Mouse (Mus musculus) cerebral cortex, adult 2 months (tissue): ENCODE measurements around the gene Rgs11.

Experiments used
- WGBS: fragments of 180-500 bp; shearing (Covaris S2); methylation state at CpG from one replicate; pipeline ENCODE4 v1.1.7; 2018; 5-methylcytosine and 5-hydroxymethylcytosine counted together

Gene Rgs11

GRCm38 (mm10) chr17:26202737-26203136, at the start of gene Rgs11:
Gene Rgs11, plus strand, starts transcription at chr17:26202951.
- WGBS = 2% methylated on average over 22 of the region's 22 CpGs

DNA sequence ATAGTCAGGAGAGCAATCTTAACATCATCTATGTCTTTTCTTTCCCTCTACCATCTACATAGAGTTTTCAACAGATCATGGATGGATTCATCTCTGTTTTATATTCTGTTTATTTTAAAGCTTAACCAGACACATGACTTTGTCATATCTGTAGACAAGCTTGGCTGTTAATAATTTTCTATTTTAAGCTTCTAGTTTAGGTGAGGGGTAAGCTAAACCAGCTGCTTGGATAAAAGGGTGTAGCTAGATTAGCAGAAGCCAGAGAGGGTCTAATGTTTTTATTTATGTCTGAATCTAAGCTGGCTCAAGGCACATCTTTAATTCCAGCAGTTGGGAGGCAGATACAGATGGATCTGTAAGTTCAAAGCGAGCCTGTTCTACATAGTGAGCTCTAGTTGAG, 40.0 kb upstream of the Rgs11 start:
- WGBS = 91% methylated on average over 1 of the region's 1 CpGs

- WGBS = 78% methylated on average over 2 of the region's 2 CpGs
Observed at GRCm38 (mm10) chr17:26168039-26168438, 34.7 kb upstream of the Rgs11 start.

GRCm38 (mm10) chr17:26175248-26175647, 27.5 kb upstream of the Rgs11 start:
- WGBS = 95% methylated on average over 2 of the region's 2 CpGs

GRCm38 (mm10) chr17:26181179-26181578, 21.6 kb upstream of the Rgs11 start:
- WGBS = 54% methylated on average over 3 of the region's 3 CpGs

DNA sequence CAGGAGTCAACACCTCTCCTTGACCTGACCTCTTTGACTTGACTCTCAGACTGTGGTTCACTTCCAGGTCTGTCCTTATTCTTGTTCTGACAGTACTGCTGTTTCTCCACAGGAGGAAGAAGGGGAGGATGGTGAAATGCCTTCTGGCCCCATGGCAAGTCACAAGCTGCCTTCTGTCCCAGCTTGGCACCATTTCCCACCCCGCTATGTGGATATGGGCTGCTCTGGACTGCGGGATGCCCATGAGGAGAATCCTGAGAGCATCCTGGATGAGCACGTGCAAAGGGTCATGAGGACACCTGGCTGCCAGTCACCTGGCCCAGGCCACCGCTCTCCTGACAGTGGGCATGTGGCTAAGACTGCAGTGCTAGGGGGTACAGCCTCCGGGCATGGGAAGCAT, 15.2 kb upstream of the Rgs11 start:
- 94% methylated on average over 5 of the region's 5 CpGs for WGBS

DNA sequence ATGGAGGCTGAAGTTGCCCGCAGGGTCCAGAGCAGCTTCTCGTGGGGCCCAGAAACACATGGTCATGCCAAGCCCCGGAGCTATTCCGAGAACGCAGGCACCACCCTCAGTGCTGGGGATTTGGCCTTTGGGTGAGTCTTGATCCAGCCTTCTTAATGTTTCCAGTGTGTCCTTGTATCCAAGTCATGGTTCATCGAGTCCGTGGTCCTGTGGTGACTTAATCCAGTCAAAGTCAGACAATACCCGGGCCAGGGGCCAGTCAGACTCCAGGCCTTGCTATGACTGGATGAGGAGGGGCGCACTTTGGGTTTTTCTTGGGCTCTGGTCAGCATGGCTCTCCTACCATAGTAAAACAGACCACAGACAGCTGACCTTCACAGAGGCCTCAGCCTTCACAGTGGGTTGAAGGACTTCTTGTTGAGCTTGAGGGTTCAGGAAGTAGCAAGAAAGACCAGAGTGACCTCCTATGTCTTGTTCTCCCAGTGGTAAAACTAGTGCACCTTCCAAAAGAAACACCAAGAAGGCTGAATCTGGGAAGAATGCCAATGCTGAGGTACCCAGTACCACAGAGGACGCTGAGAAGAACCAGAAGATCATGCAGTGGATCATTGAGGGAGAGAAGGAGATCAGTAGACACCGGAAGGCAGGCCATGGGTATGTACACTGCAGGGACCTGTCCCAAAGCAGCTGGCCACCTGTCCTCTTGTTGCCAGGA, 14.5 kb upstream of the Rgs11 start:
- 87% methylated on average over 11 of the region's 11 CpGs for WGBS

DNA sequence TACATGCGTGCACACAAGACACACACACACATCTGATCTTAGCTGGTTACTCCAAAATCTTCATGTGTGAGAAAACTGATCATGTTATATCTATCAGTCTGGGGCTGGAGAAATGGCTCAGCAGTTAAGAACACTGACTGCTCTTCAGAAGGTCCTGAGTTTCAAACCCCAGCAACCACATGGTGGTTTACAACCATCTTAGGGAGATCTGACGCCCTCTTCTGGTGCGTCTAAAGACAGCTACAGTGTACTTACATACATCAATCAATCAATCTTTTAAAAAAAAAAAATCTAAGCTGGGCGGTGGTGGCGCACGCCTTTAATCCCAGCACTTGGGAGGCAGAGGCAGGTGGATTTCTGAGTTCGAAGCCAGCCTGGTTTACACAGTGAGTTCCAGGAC, 11.3 kb upstream of the Rgs11 start:
- WGBS = 90% methylated on average over 7 of the region's 7 CpGs

GRCm38 (mm10) chr17:26192481-26193190, 10.1 kb upstream of the Rgs11 start:
- WGBS = 97% methylated on average over 15 of the region's 15 CpGs

- WGBS = 79% methylated on average over 4 of the region's 4 CpGs
Observed at GRCm38 (mm10) chr17:26198892-26199291, 3.9 kb upstream of the Rgs11 start, which contains the start of gene Pdia2. Gene Pdia2, minus strand, starts transcription at chr17:26199087.

- 1% methylated on average over 91 of the region's 92 CpGs for WGBS
Observed at GRCm38 (mm10) chr17:26200831-26201705, 1.7 kb upstream of the Rgs11 start.

- 2% methylated on average over 30 of the region's 30 CpGs for WGBS
Observed at GRCm38 (mm10) chr17:26203321-26203811, 615 bp downstream of the Rgs11 start.

DNA sequence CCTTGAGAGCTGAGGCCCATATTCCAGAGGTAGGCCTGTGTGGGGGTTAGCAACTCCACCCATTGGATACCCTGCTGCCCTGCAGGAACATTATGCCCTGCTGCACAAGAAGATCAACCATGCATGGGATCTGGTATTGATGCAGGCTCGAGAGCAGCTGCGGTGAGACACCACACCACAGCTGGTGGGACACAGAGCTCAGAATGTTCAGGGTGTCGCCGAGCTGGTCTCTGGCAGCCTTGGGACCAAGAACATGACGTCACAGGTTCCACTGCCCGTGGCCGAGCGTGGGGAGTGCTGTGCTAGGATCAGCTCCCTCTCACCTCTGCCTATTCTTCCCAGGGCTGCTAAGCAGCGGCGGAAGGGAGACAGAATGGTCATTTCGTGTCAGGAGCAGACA, 2.0 kb downstream of the Rgs11 start:
- 38% methylated on average over 11 of the region's 11 CpGs for WGBS

GRCm38 (mm10) chr17:26206392-26206791, 3.6 kb downstream of the Rgs11 start:
- 59% methylated on average over 1 of the region's 1 CpGs for WGBS

GRCm38 (mm10) chr17:26207686-26208085, 4.9 kb downstream of the Rgs11 start, which contains the start of gene Arhgdig:
Gene Arhgdig, minus strand, starts transcription at chr17:26207786.
- 78% methylated on average over 12 of the region's 12 CpGs for WGBS

GRCm38 (mm10) chr17:26212241-26212640, 9.5 kb downstream of the Rgs11 start:
- 94% methylated on average over 7 of the region's 7 CpGs for WGBS

- 90% methylated on average over 11 of the region's 11 CpGs for WGBS
Observed at GRCm38 (mm10) chr17:26212681-26213080, 9.9 kb downstream of the Rgs11 start.

- WGBS = 76% methylated on average over 2 of the region's 2 CpGs
Observed at GRCm38 (mm10) chr17:26221508-26221907, 18.8 kb downstream of the Rgs11 start.

DNA sequence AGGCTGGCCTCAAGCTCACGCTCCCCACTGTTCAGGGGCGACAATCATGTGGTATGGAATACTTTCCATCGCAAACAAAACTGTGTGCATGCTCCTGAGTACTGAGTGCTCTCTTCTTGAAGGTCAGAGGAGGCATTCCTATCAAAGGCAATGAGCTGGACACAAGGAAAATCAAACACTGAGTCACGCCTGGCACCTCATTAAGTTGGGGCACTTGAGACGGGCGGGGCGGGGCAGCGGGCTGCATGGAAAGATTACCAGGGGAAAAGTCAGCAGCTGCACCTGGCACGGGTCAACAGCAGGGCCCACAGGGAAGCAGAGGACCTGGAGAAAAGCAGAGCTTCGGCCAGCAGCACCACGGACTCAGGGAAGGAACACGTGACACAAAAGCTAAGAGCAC, 22.4 kb downstream of the Rgs11 start:
- 89% methylated on average over 12 of the region's 12 CpGs for WGBS

DNA sequence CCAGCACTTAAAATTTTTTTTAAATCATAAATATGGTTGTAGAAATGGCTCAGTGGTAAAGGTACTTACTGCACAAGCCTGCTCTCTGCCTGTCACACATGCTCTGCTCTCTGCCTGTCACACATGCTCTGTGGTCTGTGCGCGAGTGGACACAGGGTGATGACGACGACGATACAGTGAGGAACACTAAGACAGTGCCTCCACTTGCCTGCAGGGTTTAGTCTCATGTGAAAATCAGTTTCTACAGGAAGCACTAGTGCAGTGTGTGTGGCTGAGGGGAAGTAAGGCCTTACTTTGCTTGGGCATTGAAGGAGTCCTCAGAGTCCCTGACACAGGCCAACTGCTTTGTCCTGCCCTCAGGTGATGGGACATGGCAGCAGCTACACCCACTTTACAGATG, 27.0 kb downstream of the Rgs11 start:
- 90% methylated on average over 5 of the region's 5 CpGs for WGBS

GRCm38 (mm10) chr17:26231156-26231555, 28.4 kb downstream of the Rgs11 start:
- WGBS = 87% methylated on average over 5 of the region's 5 CpGs

- 77% methylated on average over 8 of the region's 8 CpGs for WGBS
Observed at GRCm38 (mm10) chr17:26232863-26233262, 30.1 kb downstream of the Rgs11 start.
